Mouse (Mus musculus) gastrocnemius, postnatal 36 days (tissue): Measurements from ENCODE around the gene Lsg1. TPM values are rescaled to one million over a fixed set of nuclear protein-coding genes. Genes with fewer than 3 reads are reported as not detected.
A peak's percentile ranks its signal among the peaks of the same experiment; 100 is the strongest.

Source experiments
- DNase-seq, 2 experiments: peaks; one replicate each; pipeline ENCODE4 v3.0.0; 2022
- intact Hi-C: fragments of 180-260 bp; cut with DNase I; formaldehyde crosslinking; loops from one replicate; pipeline ENCODE4 v1.15.1; 2025
- total RNA-seq, 2 experiments: library from RNA; stranded (reverse); gene quantifications; 2 replicates each; pipeline ENCODE4 v1.2.3; 2021

The Lsg1 gene
- total RNA-seq, 2 experiments from 2014 or later, result 17.5 to 20.2 TPM

- intact Hi-C loops, result no loop called here
- DNase-seq, result no peak
Observed at GRCm38 (mm10) chr16:30601946-30602345, 14.6 kb upstream of the Lsg1 start.

- DNase-seq, result peak; percentile 45 to 51
- intact Hi-C loops, result no loop called here
Observed at GRCm38 (mm10) chr16:30601046-30601832, 13.8 kb upstream of the Lsg1 start.

GRCm38 (mm10) chr16:30600431-30601045 is 13.1 kb upstream of the Lsg1 start:
- intact Hi-C loops, result no loop called here
- peak; percentile 68 to 71 for DNase-seq

GRCm38 (mm10) chr16:30599491-30600268 is 12.3 kb upstream of the Lsg1 start, which contains the start of gene Fam43a:
Fam43a (plus strand) TSS chr16:30599723.
- intact Hi-C loops, result loop anchor here (5.0 kb wide), 2 partner anchors 273 to 753 kb away; no protein-coding TSS in a partner anchor
- DNase-seq, result peak; percentile 87 to 88

GRCm38 (mm10) chr16:30596959-30597681 is 9.7 kb upstream of the Lsg1 start:
- DNase-seq, result peak; percentile 78 to 89
- intact Hi-C loops, result loop anchor here (1.0 to 5.0 kb wide), 4 partner anchors 275 to 755 kb away; no protein-coding TSS in a partner anchor

- no peak for DNase-seq
- intact Hi-C loops, result loop anchor here (2.0 to 5.0 kb wide), 3 partner anchors 276 to 756 kb away; no protein-coding TSS in a partner anchor
Observed at GRCm38 (mm10) chr16:30595835-30596557, 8.6 kb upstream of the Lsg1 start.

- no peak for DNase-seq
- intact Hi-C loops, result loop anchor here (5.0 kb wide), 2 partner anchors 277 to 757 kb away; no protein-coding TSS in a partner anchor
Observed at GRCm38 (mm10) chr16:30595356-30595755, 8.0 kb upstream of the Lsg1 start.

GRCm38 (mm10) chr16:30591990-30592389 is 4.6 kb upstream of the Lsg1 start:
- intact Hi-C loops, result no loop called here

GRCm38 (mm10) chr16:30590264-30591209 is 3.1 kb upstream of the Lsg1 start:
- intact Hi-C loops, result no loop called here
- no peak for DNase-seq

More at GRCm38 (mm10) chr16:30591990-30592389, 4.6 kb upstream of the Lsg1 start:
- no peak for DNase-seq

GRCm38 (mm10) chr16:30586935-30587493 is 378 bp downstream of the Lsg1 start:
- DNase-seq, result no peak
- intact Hi-C loops, result no loop called here

- no peak for DNase-seq
- intact Hi-C loops, result no loop called here
Observed at GRCm38 (mm10) chr16:30580765-30581164, 6.6 kb downstream of the Lsg1 start.

GRCm38 (mm10) chr16:30576392-30576791 is 11.0 kb downstream of the Lsg1 start:
- intact Hi-C loops, result no loop called here
- DNase-seq, result no peak

- no peak for DNase-seq
- intact Hi-C loops, result no loop called here
Observed at GRCm38 (mm10) chr16:30575815-30576214, 11.6 kb downstream of the Lsg1 start.

- DNase-seq, result no peak
- intact Hi-C loops, result no loop called here
Observed at GRCm38 (mm10) chr16:30572239-30572638, 15.2 kb downstream of the Lsg1 start.

GRCm38 (mm10) chr16:30571378-30571777 is 16.0 kb downstream of the Lsg1 start:
- intact Hi-C loops, result no loop called here
- no peak for DNase-seq

- intact Hi-C loops, result no loop called here
- no peak for DNase-seq
Observed at GRCm38 (mm10) chr16:30570173-30570572, 17.2 kb downstream of the Lsg1 start.

- intact Hi-C loops, result no loop called here
- DNase-seq, result no peak
Observed at GRCm38 (mm10) chr16:30565631-30566030, 21.8 kb downstream of the Lsg1 start.

- intact Hi-C loops, result no loop called here
- DNase-seq, result no peak
Observed at GRCm38 (mm10) chr16:30560601-30561000, 26.8 kb downstream of the Lsg1 start.
